Mouse (Mus musculus): ENCODE measurements around the gene Nudt7.

GRCm38 (mm10) chr8:114143645-114144290 lies 10.4 kb downstream of the Nudt7 start:
- TF ChIP-seq CTCF (IDR thresholded peaks at IDR 0.05; ENCODE audit: low read depth, low read length) = no peak
- TF ChIP-seq POLR2A (IDR thresholded peaks at IDR 0.05; ENCODE audit: borderline replicate concordance, low read depth, low read length) = no peak

Data from bone marrow macrophage, adult 2 months (primary cell).